Mouse (Mus musculus): ENCODE data around the gene Cxcl17.

- no peak for TF ChIP-seq GATA1 (IDR thresholded peaks at IDR 0.05; ENCODE audit: low read length)
- no peak for TF ChIP-seq TAL1 (IDR thresholded peaks at IDR 0.05; ENCODE audit: low read length)
Measured at GRCm38 (mm10) chr7:25390054-25390770, 22.5 kb downstream of the Cxcl17 start.

Data from erythroblast, embryonic 14.5 days (primary cell).